Mouse (Mus musculus) left cerebral cortex, postnatal 4 days (tissue): Measurements from ENCODE around the gene Zfhx3. TPM values are rescaled to one million over a fixed set of nuclear protein-coding genes. Genes with fewer than 3 reads are reported as not detected.
A peak's percentile ranks its signal among the peaks of the same experiment; 100 is the strongest.

Source experiments
- DNase-seq: peaks from one replicate; pipeline ENCODE4 v3.0.0-alpha.2; 2022
- intact Hi-C: fragments of 180-260 bp; cut with DNase I; formaldehyde crosslinking; loops from one replicate; pipeline ENCODE4 v1.15.1; 2025
- total RNA-seq, 2 experiments: library from RNA; stranded (reverse); gene quantifications; 2 replicates each; pipeline ENCODE4 v1.2.3; 2021

Zfhx3 gene
- total RNA-seq, 2 experiments from 2014 or later = 5.0 to 5.7 TPM

- intact Hi-C loops = loop anchor here (10.0 kb wide), 2 partner anchors 535 to 765 kb away; partner anchors contain the start of gene Zfhx3
- no peak for DNase-seq
These were observed 767.6 kb downstream of the Zfhx3 start for GRCm38 (mm10) chr8:108709928-108710606.

DNA sequence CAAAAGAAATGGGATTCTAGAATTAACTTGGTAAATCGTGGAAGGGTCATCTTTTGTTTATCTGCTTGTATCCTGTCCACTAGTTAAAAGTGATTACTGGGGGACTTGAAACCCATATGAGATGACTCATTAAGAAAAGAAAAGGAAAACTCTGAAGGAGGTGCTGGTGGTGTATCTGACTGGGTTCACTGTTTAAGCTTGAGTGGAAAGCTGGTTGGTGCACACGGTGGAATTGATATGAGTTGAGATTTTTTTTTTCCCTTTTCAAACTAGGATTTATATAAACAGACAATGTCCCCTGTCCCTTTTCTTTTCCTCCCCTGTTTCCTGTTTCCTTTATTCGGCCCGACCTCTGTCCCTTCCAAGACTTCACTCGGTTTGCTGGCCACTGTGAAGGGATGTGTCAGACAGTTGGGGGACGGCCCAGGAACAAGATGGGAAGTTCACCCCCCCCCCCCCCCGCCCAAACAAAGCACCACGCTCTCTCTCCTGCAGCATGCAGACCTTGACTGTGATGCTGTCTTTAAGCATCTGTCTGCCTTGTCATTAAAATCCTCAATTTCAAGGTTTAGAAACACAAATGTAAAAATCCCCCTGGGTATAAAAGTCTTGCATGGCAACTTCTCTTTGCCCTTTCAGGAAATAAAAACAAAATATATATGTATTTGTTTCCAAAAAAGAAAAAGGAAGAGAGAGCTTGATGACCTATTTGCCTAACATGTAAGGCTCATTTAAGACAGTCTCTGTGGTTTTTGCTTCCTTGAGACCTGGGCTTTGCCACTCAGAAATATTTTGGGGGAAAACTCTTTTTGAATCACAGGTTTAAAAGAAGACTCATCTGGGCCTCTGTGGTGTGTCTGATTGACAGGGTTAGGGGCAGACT is 768.4 kb downstream of the Zfhx3 start:
- intact Hi-C loops = no loop called here
- no peak for DNase-seq

DNA sequence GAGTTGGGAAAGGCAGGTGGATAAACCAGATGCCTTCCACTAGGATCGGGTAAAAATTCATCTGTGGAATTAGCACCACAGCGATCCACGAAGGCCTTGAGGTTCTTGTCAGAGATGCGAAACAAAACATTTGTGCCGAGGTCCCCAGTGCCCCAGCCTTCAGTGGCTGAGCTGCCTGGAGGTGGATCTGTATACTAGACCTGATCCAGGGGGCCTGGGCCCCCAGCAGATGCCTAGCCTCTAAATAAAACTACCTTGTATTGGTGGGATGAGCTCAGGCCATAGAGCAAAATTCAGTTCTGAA is 769.0 kb downstream of the Zfhx3 start:
- DNase-seq = no peak
- intact Hi-C loops = no loop called here

DNA sequence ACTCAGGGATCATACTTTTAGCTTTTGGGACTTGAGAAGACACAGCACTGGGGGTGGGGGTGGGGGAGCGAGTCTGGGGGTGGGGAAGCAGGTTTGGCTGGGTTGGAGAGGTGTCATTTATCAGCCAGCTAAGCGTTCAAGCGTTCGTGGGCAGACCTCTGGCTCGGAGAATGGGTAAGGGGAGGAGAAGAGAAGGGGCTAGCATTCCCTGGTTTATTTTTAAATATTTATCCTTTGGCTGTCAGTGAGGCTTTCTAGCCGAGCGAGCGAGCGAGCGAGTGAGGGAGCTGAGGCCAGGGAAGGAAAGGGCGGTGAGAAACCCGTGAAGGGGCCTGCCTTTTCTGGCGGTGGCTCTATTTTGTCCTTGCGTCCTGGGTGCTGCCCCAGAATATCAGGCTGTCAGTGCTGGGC is 769.6 kb downstream of the Zfhx3 start:
- DNase-seq = no peak
- intact Hi-C loops = no loop called here

DNA sequence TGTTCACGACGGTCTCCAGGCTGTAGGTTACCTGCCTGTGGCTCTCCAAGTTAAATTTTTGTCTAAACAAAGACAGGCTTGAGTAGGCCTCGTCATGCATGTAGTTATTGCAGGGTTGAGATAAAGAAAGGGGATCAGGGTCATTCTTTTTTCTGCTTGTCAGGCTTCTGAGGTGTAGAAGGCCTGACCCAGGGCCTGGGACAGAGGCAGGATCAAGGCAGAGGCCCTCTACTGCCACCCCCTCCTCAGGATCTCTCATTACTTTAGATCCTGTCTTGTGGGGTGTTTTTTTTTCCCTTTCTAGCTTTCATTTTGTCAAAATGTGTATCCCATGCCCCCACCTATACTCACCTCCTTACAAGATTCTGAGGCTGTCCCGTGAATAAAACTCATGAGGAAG is 770.2 kb downstream of the Zfhx3 start:
- no peak for DNase-seq
- intact Hi-C loops = no loop called here

- intact Hi-C loops = no loop called here
- DNase-seq = no peak
These were observed 771.1 kb downstream of the Zfhx3 start for GRCm38 (mm10) chr8:108713346-108714142.

DNA sequence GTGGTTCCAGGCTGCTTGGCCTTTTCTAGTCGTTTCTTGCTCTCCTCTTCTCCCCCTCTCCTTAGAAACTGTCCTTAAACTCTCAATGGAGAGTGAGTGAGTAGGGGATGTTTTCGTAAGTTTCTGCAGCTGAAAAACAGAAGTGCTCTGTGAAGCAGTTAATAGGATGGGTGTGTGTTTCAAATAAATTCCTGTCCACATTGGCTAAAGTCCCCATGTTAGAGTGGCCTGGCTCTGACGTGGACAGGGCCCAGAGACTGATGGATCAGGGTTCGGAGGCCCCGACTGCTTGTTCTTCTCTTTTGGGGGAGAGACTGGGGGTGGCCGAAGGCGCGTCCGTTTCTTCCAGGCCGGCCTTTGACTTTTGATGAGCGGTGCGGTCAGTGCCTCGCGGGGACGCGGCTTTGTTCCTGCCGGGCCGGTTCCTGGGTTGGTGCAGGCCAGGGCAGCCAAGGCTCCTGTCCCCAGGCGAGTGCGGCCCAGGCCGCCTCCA is 771.7 kb downstream of the Zfhx3 start:
- intact Hi-C loops = no loop called here
- no peak for DNase-seq

- intact Hi-C loops = no loop called here
- peak; percentile 38 for DNase-seq
These were observed 772.4 kb downstream of the Zfhx3 start for GRCm38 (mm10) chr8:108714636-108715415.

- intact Hi-C loops = no loop called here
- DNase-seq = no peak
These were observed 773.0 kb downstream of the Zfhx3 start for GRCm38 (mm10) chr8:108715416-108715948.

DNA sequence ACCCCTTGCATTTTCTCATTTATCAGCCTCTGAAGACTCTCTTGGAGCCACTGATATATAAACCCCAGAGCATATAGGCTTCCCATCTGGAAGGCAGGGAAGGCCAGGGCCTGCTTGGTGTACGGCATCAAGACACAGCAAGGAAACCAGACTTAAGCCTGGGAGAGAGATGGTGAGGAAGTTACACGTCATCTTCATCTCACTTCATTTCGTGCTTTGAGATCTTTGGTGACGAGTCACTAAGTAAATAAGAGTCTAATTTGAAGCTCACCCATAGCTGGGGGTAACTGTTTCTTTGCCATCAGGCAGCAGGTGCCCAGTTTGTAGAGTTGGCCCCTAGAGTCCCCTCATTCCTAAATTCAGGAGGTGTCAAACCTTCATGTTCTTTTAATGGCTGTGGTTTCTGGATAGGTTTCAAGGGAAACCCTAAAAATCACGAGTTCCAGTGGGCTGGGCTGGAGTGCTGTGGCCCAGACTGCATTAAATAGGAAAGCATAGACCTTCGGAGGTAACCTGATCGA is 773.9 kb downstream of the Zfhx3 start:
- intact Hi-C loops = no loop called here
- no peak for DNase-seq

DNA sequence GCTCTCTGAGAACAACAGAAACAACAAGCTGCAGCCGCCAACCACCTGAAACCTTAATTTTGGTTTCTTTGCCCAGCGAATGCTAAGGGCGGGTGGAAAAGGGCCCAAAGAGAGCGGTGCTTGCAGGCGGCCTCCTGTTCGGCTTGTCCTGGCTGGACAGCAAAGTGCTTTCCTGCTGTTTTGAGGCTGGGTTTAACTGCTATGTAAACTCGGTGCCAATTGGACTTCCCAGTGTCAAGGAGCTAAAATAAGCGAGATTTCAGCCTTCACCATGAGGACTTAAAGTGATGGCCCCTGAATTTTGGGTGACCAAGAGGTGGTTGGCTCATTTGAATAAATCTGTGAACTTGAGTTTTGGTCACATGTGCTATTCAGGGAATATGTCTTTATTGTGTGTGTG is 775.1 kb downstream of the Zfhx3 start:
- intact Hi-C loops = no loop called here
- no peak for DNase-seq

DNA sequence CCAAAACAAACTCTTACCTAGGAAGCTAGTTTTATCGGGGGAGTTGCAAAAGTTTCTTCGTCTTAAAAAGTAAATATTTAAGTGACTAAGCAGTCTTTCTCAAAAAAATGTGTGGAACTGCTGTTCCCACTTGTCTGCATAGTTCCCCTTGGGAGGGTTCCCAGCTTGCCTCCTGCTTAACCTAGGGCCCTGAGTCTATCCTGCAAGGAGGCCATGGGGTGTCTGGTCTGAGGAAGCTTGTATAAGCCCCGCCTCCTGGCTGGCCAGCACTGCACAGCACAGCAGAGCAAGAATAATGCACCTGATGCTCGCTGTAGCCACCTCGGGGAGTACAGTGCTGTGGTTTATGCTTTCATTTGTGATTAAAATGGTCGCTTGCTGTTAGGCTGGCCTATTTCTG is 775.6 kb downstream of the Zfhx3 start:
- DNase-seq = no peak
- intact Hi-C loops = no loop called here

DNA sequence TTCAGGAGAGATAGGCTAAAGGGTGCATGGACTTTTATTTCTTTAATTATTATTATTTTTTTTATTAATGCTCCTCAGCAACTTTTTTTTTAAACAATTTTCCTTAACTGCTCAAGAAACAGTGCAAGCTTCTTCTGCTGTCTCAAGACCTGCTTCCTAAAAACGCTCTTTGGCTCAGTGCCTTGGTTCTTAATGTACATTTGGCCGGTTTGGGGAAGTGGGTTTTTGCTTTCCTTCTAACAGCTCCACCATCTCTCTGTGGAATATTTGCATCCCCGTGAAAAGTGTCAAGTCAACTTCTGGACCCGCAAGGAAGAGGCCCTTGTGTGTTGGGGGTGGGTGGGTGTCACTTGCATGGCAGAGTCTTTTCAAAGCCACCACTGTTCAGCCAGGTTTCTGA is 778.4 kb downstream of the Zfhx3 start:
- intact Hi-C loops = loop anchor here (10.0 kb wide), 1 partner anchor 184 kb away; no protein-coding TSS in a partner anchor

DNA sequence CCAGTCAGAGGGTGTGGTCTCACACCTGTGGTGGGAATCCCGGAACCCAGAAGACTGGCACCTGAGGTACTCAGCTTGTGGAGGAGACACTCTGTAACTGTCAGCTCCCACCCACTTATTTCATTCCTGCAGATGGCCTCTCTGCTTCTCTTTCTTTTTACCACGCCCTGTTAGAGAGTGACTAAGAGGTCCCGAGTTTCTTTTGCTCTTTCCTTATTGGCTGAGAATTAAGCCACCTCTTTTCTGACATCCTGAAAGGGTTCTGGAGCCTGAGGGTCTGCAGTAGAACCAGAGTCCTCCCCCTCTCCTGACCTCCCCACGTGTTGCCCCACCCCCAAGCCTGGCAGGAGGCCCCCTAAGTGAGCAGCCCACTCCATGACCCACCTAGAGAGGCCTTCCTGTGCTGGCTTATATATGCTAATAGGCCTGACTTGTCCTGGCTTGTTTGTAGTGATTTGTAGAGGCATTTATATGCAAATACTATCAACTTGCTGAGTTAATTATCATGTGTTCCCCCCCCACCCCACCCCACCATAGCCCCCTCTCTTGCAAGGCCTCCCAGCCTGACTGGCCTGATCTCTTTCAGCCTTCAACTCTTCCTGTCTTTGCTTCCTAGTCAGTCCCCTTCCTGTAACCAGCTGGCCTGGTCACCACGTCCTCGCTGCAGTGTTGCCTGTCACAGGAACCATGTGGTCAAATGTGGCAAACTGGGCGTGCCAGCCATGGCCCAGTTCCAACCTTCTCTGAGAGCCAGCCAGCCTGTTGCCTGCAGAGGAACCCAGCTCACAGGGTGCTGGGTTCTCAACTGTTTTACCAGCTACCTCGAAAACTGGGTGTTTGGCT is 780.4 kb downstream of the Zfhx3 start:
- DNase-seq = peak; percentile 86
- intact Hi-C loops = loop anchor here (10.0 kb wide), 1 partner anchor 182 kb away; no protein-coding TSS in a partner anchor

More for the DNA sequence above, 778.4 kb downstream of the Zfhx3 start:
- no peak for DNase-seq

DNA sequence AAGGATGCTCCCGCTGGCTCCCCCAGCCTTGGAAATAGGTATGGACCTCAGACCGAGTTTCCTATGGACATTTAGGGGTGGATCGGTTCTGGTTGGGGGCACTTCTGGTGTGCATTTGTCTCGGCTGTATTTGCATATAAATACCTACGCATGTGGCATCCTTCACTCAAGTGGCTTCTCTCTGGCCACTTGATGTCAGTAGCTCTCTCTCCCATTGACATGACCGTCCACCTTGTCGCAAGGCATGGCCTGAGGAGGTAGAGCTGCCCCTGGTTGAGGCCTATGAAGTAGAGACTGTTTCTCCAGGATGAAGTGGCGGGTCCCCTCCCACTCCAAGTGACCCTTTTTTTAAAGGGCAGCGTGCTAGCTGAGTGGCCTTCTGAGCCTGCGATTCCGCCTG is 781.2 kb downstream of the Zfhx3 start:
- no peak for DNase-seq
- intact Hi-C loops = loop anchor here (10.0 kb wide), 1 partner anchor 181 kb away; no protein-coding TSS in a partner anchor

GRCm38 (mm10) chr8:108724818-108725506 is 782.5 kb downstream of the Zfhx3 start:
- no peak for DNase-seq
- intact Hi-C loops = loop anchor here (10.0 kb wide), 1 partner anchor 180 kb away; no protein-coding TSS in a partner anchor

- intact Hi-C loops = loop anchor here (10.0 kb wide), 1 partner anchor 179 kb away; no protein-coding TSS in a partner anchor
- no peak for DNase-seq
These were observed 783.2 kb downstream of the Zfhx3 start for GRCm38 (mm10) chr8:108725631-108726030.
